Mouse (Mus musculus) CD8-positive naive resting alpha-beta T cell, adult 2 months (primary cell): ENCODE measurements around the gene Pofut2.
"Not testable (repeated sequence)": the region's sequence is repeated elsewhere in the genome, so short reads cannot be mapped to it uniquely, and the experiment has no call there.

Source experiments
- DNase-seq, 2 experiments: peaks; one replicate each; pipeline ENCODE4 v3.0.0; 2022; ENCODE audit warnings: low read depth in 2 of 2, low spot score in 2 of 2

Pofut2 gene

DNA sequence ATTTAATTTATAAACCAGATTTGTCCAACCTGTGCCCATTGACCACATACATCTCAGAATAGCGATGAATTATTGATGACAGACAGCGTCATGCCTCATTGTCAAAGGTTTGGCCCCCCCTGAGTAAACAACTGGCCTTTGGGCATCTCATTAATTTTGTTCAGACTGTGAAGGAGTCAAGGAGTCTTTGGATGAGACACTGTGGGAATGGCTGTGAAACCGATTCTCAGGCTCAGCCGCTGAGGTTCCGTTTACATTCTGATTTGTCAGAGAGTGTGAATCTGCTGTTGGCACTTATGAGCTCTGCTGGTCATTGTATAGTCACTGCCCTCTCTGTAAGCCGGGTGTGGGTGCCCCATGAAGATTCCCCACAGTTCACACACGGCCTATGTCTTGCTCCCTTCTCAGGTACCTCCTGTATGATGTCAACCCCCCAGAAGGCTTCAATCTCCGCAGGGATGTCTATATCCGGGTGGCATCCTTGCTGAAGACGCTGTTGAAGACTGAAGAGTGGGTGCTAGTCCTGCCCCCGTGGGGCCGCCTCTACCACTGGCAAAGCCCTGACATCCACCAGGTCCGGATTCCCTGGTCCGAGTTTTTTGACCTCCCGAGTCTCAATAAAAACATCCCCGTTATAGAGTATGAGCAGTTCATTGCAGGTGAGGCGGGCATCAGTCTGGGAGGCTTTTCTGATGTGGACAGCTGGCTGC is 1.3 kb downstream of the Pofut2 start:
- DNase-seq, result no peak

DNA sequence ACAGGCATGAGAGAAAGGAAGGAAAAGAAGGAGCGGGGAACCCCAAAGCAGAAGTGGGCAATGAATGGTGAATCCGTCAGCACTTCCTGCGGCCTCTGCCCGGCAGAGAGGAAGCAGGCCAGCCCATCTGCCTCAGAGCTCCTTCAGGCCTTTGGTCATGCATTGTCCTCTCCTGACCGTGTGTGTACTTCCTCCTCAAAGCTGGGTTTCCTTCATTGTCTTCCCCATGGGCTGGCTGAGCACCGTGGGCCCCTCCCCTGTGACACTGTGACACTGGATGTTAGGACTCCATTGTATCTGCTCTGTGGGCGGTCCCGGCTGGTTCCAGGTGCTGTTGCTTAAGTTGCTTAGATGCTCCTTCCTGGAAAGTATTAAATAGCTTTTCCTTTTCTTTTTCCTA is 7.3 kb downstream of the Pofut2 start:
- no peak for DNase-seq

DNA sequence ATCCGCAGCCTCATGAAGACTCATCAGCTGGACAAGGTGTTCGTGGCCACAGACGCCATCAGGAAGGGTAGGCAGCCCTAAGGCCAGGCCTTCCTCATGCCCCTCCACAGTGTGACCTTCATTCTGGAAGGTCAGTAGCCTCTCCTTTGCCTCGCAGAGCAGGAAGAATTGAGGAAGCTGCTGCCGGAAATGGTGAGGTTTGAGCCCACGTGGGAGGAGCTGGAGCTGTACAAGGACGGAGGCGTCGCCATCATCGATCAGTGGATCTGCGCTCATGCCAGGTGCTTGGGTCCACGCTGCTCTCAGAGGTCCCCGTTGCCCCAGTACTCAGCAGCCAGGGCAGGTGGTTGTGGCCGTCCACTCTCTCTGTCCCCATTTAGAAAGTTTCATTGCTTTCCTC is 8.0 kb downstream of the Pofut2 start:
- no peak for DNase-seq

DNA sequence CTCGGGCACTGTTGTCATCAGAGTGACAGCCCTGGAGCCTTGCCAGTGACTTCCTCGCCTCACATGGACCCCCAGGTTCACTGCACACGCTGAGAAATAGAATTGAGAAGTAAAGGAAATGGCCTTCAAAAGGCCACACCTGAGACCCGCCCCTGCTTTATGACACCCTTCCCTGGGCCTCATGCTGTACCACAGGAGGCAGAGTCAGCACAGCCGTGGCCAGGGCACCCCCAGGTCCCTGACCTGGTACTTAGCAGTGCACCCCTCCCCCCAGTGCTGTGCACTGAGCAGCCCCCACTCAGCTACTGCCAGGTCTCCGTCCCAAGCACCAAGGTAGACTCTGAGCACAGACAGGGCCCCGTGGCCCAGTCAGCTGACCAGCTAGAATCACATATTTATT is 10.1 kb downstream of the Pofut2 start:
- DNase-seq, result no peak

DNA sequence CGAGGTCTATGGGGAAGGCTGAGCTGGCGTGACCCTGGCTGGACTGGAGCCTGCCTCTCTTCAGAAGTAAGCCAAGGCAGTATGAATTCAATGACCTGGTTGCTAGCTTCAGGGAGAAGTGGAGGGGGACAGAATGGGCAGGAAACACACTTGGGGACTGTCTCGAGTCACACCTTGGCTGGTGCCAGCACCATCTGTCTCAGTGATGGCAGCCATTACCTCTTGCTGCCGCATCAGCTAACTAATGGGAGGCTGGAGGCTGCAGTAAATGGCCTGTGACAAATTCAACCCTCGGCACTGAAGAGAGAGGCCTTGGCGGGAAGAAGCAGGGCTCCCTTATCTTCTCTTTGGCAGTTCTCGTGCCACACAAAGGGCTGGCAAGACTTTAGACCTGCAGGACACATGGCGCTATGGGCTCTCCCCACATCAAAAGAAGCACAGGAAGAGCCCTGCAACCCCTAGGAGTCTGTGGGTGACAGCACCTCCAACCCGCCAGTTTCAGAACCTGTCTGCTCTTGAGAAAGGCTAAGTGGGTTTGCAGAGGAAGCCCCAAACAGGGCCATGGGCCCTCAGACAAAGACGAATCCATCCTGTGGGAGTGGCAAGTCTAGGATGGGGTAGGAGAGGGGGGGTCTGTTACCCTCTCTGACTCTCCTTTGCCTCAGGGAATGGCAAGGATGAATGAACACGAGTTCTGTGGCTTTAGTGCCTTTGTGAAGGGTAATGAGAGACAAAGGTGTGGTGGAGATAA is 14.1 kb downstream of the Pofut2 start:
- no peak for DNase-seq

DNA sequence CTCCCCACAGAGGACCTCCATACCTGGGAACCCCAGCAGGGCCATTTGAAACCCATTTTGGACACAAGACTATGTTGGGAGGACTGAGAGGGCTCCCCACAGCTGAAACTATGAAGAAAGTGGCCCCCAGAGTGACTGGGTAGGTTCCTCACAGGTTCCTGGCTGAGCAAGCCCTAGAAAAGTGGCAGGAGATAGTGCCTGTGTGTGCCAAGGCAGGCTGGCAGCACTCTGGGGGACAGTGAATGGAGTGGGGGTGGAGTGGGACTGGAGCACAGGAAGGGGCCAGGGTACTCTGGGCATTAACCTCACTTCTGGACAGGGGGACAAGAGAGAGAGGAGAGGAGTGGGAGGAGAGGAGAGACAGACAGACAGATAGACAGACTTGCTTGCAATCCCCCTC is 14.8 kb downstream of the Pofut2 start:
- no peak for DNase-seq

DNA sequence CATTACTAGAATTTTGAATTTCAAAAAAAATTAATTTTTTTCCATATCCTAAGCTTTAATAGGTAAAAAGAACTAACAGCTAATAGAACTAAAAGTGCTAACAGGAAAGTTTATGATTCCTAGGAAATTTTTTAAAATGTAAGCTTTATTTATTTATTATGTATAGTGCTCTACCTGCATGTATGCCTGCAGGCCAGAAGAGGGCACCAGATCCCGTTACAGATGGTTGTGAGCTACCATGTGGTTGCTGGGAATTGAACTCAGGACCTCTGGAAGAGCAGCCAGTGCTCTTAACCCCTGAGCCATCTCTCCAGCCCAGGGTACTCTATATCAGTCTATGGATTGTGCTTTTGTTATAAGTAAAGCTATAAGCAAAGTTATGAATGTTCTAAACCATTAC is 23.1 kb downstream of the Pofut2 start:
- not testable (repeated sequence) for DNase-seq

DNA sequence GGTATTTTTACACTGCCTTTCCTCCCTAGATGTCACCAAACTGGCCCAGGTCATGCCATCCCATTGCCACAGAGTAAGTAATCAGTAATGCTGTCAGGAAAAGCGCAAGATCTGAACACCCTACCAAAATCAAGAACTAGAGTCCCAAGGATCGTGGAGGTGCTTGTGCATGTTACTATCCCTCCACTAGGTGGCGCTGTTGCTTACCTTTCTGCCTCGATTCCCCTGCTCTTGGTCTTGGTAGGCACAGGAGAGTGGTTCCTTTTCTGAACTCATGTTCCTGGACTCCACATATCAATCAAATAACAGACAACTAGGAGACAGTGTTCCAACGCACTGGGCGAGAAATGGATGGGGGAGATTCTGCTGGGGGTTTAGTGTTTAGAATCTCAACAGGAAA is 23.8 kb downstream of the Pofut2 start:
- DNase-seq, result peak; percentile 62 to 64

DNA sequence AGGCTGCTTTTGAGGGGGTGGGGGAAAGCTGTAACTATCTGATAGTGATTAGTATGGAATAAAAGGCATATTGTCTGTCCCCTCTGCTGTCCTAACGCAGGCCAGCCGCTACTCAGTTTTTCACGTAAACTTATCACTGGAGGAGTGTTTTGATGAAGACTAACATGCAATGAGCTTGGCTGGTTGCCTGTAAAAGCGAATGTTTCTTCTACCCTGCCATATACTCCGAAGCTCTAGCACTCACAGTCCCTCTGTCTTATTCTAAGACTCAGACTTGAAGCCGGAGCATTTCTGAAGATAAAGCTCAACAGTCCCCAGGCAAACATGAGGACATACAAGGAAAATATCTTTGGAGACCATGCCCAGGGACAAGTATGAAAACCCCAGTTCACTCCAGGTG is 25.8 kb downstream of the Pofut2 start:
- no peak for DNase-seq

DNA sequence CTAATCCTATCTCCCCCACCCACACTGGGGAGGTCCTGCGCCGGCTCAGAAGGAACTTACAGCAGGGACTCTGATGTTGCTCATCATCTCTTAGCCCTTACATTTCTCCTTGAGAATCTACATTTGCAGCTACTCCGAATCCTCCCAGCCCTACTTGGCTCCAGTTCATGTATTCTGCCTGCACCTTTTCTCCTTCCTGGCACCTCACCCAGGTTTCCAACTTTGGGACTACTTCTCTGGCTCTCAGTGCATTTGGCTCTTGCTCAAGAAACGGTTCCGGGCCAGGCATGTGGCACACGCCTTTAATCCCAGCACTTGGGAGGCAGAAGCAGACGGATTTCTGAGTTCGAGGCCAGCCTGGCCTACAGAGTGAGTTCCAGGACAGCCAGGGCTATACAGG is 28.6 kb downstream of the Pofut2 start:
- DNase-seq, result no peak

DNA sequence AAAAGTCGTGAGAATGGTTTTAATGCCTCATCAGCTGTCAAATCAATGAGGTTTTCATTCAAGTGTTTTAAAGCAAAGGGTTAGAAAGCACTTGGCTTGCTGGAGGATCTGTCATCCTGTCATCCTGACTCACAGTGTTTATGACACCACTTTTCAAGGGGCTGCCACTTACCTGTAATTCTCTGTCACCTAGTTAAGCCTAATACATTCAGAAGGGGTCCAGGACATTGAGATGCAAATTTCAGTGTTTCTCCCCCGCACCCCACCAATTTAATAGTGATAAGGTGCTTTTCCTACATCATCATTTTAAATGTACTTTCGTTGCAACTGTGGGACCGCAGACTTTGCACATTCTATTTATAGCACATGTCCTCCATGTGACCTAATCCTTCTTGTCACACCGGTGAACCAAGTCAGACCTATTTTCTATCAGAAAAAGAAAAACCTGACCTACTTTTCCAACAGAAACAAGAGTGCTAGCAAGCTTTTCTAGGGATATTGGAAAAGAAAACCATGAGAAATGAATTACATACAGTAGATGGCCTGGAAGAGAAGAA is 29.7 kb downstream of the Pofut2 start:
- no peak for DNase-seq

DNA sequence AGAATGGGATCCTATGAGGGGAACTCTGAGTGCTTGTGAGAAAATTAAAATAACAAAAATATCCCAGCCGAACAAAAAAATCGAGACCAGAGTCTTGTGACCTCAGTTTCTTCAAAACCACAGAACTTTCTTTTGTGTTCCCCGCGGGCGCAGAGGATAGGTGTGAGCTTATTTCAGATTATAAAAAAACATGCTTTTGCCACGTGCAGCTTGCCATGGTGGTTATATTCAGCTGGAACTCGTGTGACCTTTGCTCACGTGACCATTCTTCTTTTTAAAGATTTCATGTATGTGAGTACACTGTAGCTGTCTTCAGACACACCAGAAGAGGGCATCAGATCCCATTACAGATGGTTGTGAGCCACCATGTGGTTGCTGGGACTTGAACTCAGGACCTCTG is 30.5 kb downstream of the Pofut2 start:
- DNase-seq, result no peak

DNA sequence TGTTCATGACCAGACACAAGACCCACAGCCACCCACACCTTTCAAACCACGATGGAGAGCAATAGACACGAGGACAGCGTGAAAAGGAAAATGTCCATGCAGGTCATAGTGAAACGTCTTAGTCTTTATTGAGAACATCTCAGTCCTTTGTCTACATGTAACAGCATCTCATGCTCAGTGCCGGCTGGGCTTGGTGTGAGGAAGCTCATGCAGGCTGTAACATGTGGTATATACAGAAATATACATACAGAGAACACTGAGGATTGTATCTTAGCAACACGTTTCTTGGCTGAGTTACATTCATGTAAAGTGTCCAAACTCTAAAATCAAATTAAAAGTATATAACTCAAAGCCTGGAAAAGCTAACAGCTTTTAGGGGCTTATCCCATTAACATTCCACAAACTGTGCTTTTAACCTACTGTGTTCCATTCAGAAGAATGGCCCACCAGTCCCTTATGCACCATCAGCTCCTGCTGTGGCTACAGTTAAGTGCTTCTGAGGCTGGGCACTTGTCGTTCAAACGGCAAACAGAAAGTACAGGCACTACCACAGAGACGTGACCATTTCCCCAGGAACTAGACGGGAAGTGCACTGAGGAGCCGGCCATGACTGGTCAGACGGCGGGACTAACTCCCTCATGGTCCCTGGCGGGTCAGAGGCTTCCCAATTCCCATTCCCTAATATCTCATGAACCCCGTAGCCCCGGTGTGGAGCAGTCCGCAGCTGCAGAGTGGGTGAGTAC is 31.8 kb downstream of the Pofut2 start:
- no peak for DNase-seq

DNA sequence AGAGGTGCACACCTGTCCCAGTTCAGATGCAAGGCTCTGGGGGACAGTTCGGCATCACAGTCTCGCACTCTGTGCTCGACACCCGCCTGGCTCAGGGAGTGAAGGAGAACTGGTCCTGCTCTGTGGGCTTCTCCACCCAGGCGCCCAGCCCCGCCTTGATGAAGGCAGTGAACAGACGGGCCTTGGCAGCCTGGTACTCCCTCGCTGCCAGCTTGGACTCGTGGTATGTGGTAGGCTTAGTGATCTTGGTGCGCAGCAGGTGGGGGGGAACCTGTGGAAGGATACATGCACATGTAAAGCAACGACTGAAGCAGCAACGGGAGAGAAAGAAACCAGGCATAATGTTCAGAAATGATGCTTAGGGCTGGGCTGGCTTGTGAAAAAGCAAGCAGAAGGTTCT is 35.7 kb downstream of the Pofut2 start:
- DNase-seq, result no peak

DNA sequence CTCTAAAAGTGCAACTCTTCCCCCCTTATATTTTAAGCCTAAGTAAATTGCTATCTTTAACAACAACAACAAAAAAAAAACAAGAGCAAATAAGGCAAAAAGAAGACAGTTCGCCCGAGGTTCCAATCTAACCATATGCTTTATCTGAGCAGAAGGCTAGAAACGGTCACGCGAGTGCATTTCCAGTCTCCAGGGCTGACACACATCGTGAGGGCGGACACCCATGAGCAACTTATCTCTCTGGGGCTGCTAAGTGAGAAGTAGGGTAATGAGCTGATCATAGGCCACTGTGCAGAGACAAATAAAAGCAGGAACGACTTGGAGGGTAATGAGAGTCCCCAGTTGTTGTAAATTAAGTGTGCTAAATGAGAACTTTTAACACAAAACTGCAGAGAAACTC is 39.6 kb downstream of the Pofut2 start:
- DNase-seq, result no peak

DNA sequence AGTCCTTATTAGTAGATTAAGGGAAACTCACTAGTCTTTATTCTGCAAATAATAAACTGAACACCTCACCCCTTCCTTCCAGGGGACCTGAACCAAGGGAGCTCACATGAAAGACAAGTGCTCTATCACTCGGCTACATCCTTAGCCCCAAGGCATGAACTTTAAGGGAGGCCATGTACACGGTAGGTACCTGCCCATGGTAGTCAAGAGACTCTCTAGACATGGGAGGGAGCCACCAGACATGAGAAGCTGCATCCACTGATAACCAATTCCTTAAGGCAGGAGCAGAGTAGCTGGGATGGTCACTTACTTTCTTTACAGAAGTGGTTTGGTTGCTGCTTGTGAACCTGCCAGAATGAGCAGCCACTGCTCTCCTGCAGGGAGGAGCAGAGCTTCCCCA is 40.2 kb downstream of the Pofut2 start:
- no peak for DNase-seq

DNA sequence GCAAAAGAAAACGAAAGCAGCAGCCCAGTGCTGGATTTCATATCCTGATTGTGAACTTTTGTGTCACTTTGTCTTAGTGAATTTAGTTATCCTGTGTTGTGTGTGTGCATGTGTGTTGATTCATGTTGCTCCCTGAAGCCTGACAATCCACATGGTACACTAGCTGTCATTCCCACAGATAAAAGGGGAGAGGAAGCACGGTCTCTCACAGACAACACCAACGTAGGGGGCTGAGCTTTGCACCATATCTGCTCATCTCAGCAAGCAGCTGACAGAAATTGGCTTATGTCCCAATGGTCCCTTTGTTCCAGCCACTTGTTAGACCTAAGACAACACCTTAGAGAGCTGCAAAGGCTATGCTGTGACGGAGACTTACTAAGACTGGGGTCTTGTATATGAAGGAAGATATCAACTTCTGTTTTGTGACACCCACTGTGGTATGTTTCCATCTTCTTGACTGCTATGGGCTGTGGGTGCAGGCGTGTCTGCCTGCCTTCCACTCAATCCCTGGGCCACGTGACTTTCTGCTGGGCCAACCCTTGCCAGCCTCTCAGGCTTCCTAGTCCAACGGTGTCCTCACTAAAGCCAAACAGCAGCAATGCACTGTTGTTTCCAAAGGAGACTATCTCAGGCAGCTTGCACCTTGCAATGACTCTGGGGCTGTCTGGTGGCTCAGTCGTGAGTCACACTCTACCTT is 41.4 kb downstream of the Pofut2 start:
- DNase-seq, result no peak

DNA sequence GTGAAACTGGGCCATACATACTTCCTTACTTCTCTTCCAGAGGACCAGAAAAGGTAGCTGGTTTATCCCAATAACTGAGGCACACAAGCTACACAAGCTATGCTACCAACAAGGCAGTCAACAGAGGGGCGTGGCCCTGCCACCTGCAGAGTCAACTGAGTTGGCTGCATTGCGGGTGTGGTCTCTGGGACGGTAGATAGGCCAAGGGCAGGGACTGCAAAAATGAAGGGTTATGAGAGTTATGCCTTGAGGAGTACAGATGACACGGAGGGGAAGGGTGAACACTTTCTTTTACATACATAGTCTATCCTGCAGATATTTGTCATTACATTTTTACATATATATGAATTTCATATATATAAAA is 41.9 kb downstream of the Pofut2 start:
- DNase-seq, result no peak

DNA sequence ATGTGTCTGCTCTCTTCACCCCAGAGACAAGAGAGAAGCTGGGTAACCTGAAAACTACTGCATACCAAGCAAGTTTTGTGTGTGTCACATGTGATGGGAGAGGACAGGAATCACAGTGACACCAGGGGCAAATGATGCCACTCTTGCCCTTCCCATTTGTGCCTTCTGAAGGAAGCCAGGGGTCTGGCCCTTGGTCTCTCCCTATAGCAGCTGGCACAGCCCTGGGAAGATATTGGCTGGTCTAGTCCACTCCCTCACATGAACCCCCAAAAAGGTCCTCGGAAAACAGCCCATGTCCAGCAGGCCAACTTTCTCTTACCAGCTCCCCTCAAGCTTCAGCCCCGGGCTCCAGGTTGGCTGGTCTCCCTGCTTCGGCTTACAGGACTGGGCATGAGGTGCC is 45.3 kb downstream of the Pofut2 start:
- no peak for DNase-seq

DNA sequence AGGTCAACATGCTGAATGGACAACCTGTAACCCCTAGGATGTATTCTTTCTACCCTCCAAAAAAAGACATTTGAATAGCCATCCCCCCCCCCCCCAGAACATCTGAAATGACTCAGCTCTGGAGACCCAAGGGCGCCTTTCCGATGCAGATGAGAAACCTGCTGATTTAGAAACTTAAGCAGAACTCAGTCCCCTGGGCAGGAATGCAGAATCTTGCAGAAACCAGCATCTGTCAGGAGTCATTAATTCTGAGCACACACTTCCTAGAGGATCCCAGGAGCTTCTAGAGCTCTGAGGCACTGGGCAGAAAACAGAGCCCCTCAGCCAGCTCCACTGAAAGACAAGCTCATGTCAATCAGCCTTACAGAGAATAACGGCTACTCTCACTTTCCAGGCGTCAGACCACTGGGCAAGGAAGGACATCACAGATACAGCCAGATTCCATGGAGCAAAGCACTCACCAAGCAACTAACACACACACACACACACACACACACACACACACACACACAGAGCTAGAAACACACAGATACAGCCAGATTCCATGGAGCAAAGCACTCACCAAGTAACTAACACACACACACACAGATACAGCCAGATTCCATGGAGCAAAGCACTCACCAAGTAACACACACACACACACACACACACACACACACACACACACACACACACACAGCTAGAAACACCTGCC is 46.0 kb downstream of the Pofut2 start:
- no peak for DNase-seq

DNA sequence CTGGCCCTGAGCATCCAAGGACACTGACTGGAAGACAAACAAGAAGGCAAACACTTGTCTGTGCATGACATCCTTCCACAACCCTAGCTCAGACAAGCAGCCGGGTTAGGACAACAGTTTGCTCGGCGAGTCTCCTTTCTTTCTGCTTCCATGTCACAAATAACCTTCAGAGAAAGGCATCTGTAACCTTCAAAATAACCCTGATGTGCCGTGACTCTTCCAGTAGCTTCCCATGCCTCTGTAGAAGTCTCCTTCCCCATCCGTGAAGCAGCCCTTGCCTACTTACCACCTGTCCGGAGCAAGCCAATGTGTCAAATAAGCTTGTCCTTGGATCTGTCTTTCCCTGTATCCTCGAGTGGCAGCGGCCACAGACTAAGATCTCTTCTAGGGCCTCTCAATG is 46.7 kb downstream of the Pofut2 start:
- DNase-seq, result no peak
